Mouse (Mus musculus) CH12.LX (cell line): ENCODE data around the gene Stox2. TPM values are rescaled to one million over a fixed set of nuclear protein-coding genes. Genes with fewer than 3 reads are reported as not detected.

Source experiments
- DNase-seq: peaks from one replicate; pipeline ENCODE4 v3.0.0-alpha.2; 2013; ENCODE audit errors: extremely low read depth
- H3K27ac ChIP-seq: 2 replicates; pipeline ENCODE4 v1.5.1; 2012; ENCODE audit warnings: low read depth, mild to moderate bottlenecking, control low read depth, moderate library complexity; ENCODE audit not compliant: insufficient read depth
- H3K27me3 ChIP-seq: replicated peaks from 2 replicates; pipeline ENCODE3; 2012; ENCODE audit warnings: inconsistent platforms
- H3K36me3 ChIP-seq, 2 experiments: replicated peaks in 1 of 2; 2 replicates each; pipeline versions ENCODE3 to v1.6.1; 2012; ENCODE audit warnings: inconsistent platforms in 1 of 2, low read length in 1 of 2, mild to moderate bottlenecking in 1 of 2, mixed read lengths in 1 of 2, moderate library complexity in 1 of 2; ENCODE audit not compliant: control insufficient read depth in 1 of 2, insufficient read depth in 1 of 2
- H3K4me1 ChIP-seq, 2 experiments: 2 replicates each; pipeline ENCODE4 v1.6.1; 2012; ENCODE audit warnings: inconsistent platforms in 1 of 2, moderate library complexity in 1 of 2; ENCODE audit not compliant: insufficient read depth in 2 of 2, control insufficient read depth in 1 of 2
- H3K4me2 ChIP-seq: 2 replicates; pipeline ENCODE4 v1.6.1; 2012; ENCODE audit warnings: low read depth, mild to moderate bottlenecking, control low read depth; ENCODE audit not compliant: poor library complexity, insufficient read depth, severe bottlenecking
- H3K4me3 ChIP-seq, 3 experiments: fragments of 150-350 bp in 1 of 3; sonication (generic) in 1 of 3; replicated peaks in 1 of 3; 2 replicates each; pipeline versions ENCODE3 to v1.5.1; 2011 to 2012; ENCODE audit warnings: low read depth in 2 of 3, low read length in 2 of 3, mild to moderate bottlenecking in 2 of 3, moderate library complexity in 2 of 3, control low read depth in 1 of 3, improper control_type of control experiment in 1 of 3, inconsistent platforms in 1 of 3, mixed read lengths in 1 of 3; ENCODE audit not compliant: poor library complexity in 1 of 3
- H3K79me2 ChIP-seq: replicated peaks from 2 replicates; pipeline ENCODE4 v1.6.1; 2012; ENCODE audit warnings: mild to moderate bottlenecking, moderate library complexity; ENCODE audit not compliant: control insufficient read depth, poor library complexity, insufficient read depth, severe bottlenecking; ENCODE audit errors: extremely low read depth
- H3K9ac ChIP-seq: 2 replicates; pipeline ENCODE4 v1.6.1; 2012; ENCODE audit warnings: low read depth, mild to moderate bottlenecking, control low read depth, moderate library complexity; ENCODE audit not compliant: insufficient read depth
- H3K9me3 ChIP-seq: replicated peaks from 2 replicates; pipeline ENCODE3; 2012; ENCODE audit warnings: low read length, inconsistent platforms, mixed read lengths
- BHLHE40 ChIP-seq: IDR thresholded peaks from 2 replicates; pipeline ENCODE4 v1.6.1; 2011; ENCODE audit warnings: mild to moderate bottlenecking, low read depth, low read length, improper control_type of control experiment
- CHD2 ChIP-seq: IDR thresholded peaks from 2 replicates; pipeline ENCODE4 v1.6.1; 2011; ENCODE audit warnings: low read length, improper control_type of control experiment
- CTCF ChIP-seq, 2 experiments: IDR thresholded peaks in 1 of 2; conservative IDR thresholded peaks in 1 of 2; 2 replicates each; pipeline ENCODE4 v1.5.1; 2011 to 2012; ENCODE audit warnings: low read depth in 2 of 2, low read length in 2 of 2, improper control_type of control experiment in 1 of 2, inconsistent platforms in 1 of 2, mild to moderate bottlenecking in 1 of 2, moderate library complexity in 1 of 2
- E2F4 ChIP-seq: IDR thresholded peaks from 2 replicates; pipeline ENCODE4 v1.6.1; 2011; ENCODE audit warnings: low read depth, low read length, improper control_type of control experiment; ENCODE audit not compliant: insufficient replicate concordance
- ELF1 ChIP-seq: IDR thresholded peaks from 2 replicates; pipeline ENCODE4 v1.6.1; 2014; ENCODE audit warnings: low read depth, mild to moderate bottlenecking, inconsistent platforms, low read length, improper control_type of control experiment
- EP300 ChIP-seq: IDR thresholded peaks from 2 replicates; pipeline ENCODE4 v1.6.1; 2011; ENCODE audit warnings: low read length, improper control_type of control experiment
- HCFC1 ChIP-seq: IDR thresholded peaks from 2 replicates; pipeline ENCODE4 v1.6.1; 2012; ENCODE audit warnings: low read depth, mild to moderate bottlenecking, inconsistent platforms, low read length, improper control_type of control experiment
- IRF4 ChIP-seq: IDR thresholded peaks from 2 replicates; pipeline ENCODE4 v1.6.1; 2014; ENCODE audit warnings: low read depth, mild to moderate bottlenecking, inconsistent platforms, low read length, improper control_type of control experiment
- JUN ChIP-seq: IDR thresholded peaks from 2 replicates; pipeline ENCODE4 v1.6.1; 2011; ENCODE audit warnings: low read depth, mild to moderate bottlenecking, low read length, improper control_type of control experiment, moderate library complexity; ENCODE audit not compliant: insufficient read depth
- KAT2A ChIP-seq: IDR thresholded peaks from 2 replicates; pipeline ENCODE4 v1.6.1; 2012; ENCODE audit warnings: low read length, improper control_type of control experiment, inconsistent platforms; ENCODE audit not compliant: insufficient replicate concordance
- MAX ChIP-seq: IDR thresholded peaks from 2 replicates; pipeline ENCODE4 v1.6.1; 2011; ENCODE audit warnings: low read length, improper control_type of control experiment
- NELFE ChIP-seq: IDR thresholded peaks from 2 replicates; pipeline ENCODE4 v1.6.1; 2011; ENCODE audit warnings: low read depth, low read length, improper control_type of control experiment
- POLR2AphosphoS2 ChIP-seq: IDR thresholded peaks from 2 replicates; pipeline ENCODE4 v1.6.1; 2011; ENCODE audit warnings: low read depth, low read length, improper control_type of control experiment
- RCOR1 ChIP-seq: conservative IDR thresholded peaks from 2 replicates; pipeline ENCODE4 v1.6.1; 2012; ENCODE audit warnings: low read depth, mild to moderate bottlenecking, inconsistent platforms, low read length, improper control_type of control experiment
- UBTF ChIP-seq: IDR thresholded peaks from 2 replicates; pipeline ENCODE4 v1.6.1; 2012; ENCODE audit warnings: low read depth, mild to moderate bottlenecking, inconsistent platforms, low read length, improper control_type of control experiment, moderate library complexity
- USF1 ChIP-seq: IDR thresholded peaks from 2 replicates; pipeline ENCODE4 v1.6.1; 2014; ENCODE audit warnings: low read depth, mild to moderate bottlenecking, inconsistent platforms, low read length, improper control_type of control experiment
- ZKSCAN1 ChIP-seq: IDR thresholded peaks from 2 replicates; pipeline ENCODE4 v1.6.1; 2012; ENCODE audit warnings: low read depth, inconsistent platforms, low read length, improper control_type of control experiment, borderline replicate concordance
- ZMIZ1 ChIP-seq: IDR thresholded peaks from 2 replicates; pipeline ENCODE4 v1.6.1; 2012; ENCODE audit warnings: low read depth, mild to moderate bottlenecking, inconsistent platforms, low read length, improper control_type of control experiment
- dilution Hi-C: fragments of 300-500 bp; cut with MboI; formaldehyde crosslinking; loops from 2 replicates; pipeline ENCODE4 v1.14.3; 2020; ENCODE audit warnings: low sequenced_read_pairs; ENCODE audit not compliant: extremely low pct_unique_long_range_greater_than_20kb, extremely low pct_ligation_motif_present
- in situ Hi-C: fragments of 300-500 bp; cut with MboI; formaldehyde crosslinking; loops from 3 replicates; pipeline ENCODE4 v1.14.3; 2019; ENCODE audit warnings: low sequenced_read_pairs, low pct_ligation_motif_present, low pct_unique_long_range_greater_than_20kb, mixed read lengths
- polyA plus RNA-seq: library from polyadenylated mRNA; unstranded; fragments of >175 nt; gene quantifications from 2 replicates; pipeline ENCODE4 v1.2.1, GENCODE M21; 2012; ENCODE audit warnings: low read depth; ENCODE audit not compliant: insufficient read length
- total RNA-seq, 2 experiments: library from RNA; depleted of rRNA; stranded (reverse); fragments of 300-350 nt in 1 of 2; fragments of >200 nt in 1 of 2; gene quantifications; 2 replicates each; pipeline ENCODE4 v1.2.3; 2012 to 2014

Gene Stox2
- total and polyA plus RNA-seq, 3 experiments: 0.23 to 1.0 (median 0.42) TPM

GRCm38 (mm10) chr8:47287201-47287621 is 159.0 kb downstream of the Stox2 start:
- Histone ChIP-seq H3K4me1 (no peaks in the 10 kb centered on the region), H3K27me3 (no peaks in the 10 kb centered on the region)
- no peak for TF ChIP-seq NELFE
- no peak for TF ChIP-seq RCOR1
- TF ChIP-seq USF1: no peak
- TF ChIP-seq ELF1: no peak
- TF ChIP-seq, all 38 proteins: peak for 0
- no peak overlapping the region for H3K27ac ChIP-seq
- H3K4me3 ChIP-seq: no peak overlapping the region
- H3K36me3 ChIP-seq: no peaks in the 10 kb centered on the region
- dilution Hi-C loops: no loop called here
- no peak for DNase-seq
- peaks cover 18% of the 10 kb centered on the region for H3K9me3 ChIP-seq
- no peaks in the 10 kb centered on the region for H3K79me2 ChIP-seq
- in situ Hi-C loops: no loop called here
- H3K4me2 ChIP-seq: no peak overlapping the region
- no peak overlapping the region for H3K9ac ChIP-seq

GRCm38 (mm10) chr8:47286081-47286700 is 160.0 kb downstream of the Stox2 start:
- in situ Hi-C loops (no loop called here), dilution Hi-C loops (no loop called here)
- Histone ChIP-seq H3K36me3 (no peaks in the 10 kb centered on the region), H3K9me3 (peaks cover 18% of the 10 kb centered on the region), H3K27me3 (no peaks in the 10 kb centered on the region), H3K4me3 (no peak overlapping the region), H3K4me1 (no peaks in the 10 kb centered on the region), H3K79me2 (no peaks in the 10 kb centered on the region), H3K9ac (no peak overlapping the region), H3K4me2 (no peak overlapping the region), H3K27ac (no peak overlapping the region)
- no peak for TF ChIP-seq E2F4
- TF ChIP-seq KAT2A: no peak
- TF ChIP-seq CHD2: no peak
- TF ChIP-seq MAX: no peak
- TF ChIP-seq UBTF: no peak
- no peak for TF ChIP-seq ZKSCAN1
- TF ChIP-seq HCFC1: no peak
- no peak for TF ChIP-seq JUN
- TF ChIP-seq BHLHE40: no peak
- no peak for TF ChIP-seq ZMIZ1
- TF ChIP-seq IRF4: no peak
- no peak for TF ChIP-seq POLR2AphosphoS2
- no peak for TF ChIP-seq CTCF (conservative IDR thresholded peaks at IDR 0.05 in 1 of 2, IDR thresholded peaks at IDR 0.05 in 1 of 2; ENCODE audit: low read depth in 2 of 2, low read length in 2 of 2)
- TF ChIP-seq EP300: no peak
- no peak for DNase-seq
